Mouse (Mus musculus) embryo, embryonic 11 days (tissue): Measurements from ENCODE around the gene Ntrk3.
A peak's percentile ranks its signal among the peaks of the same experiment; 100 is the strongest.

Source experiments
- DNase-seq: peaks from one replicate; pipeline ENCODE4 v3.0.0-alpha.2; 2015

The Ntrk3 gene

DNA sequence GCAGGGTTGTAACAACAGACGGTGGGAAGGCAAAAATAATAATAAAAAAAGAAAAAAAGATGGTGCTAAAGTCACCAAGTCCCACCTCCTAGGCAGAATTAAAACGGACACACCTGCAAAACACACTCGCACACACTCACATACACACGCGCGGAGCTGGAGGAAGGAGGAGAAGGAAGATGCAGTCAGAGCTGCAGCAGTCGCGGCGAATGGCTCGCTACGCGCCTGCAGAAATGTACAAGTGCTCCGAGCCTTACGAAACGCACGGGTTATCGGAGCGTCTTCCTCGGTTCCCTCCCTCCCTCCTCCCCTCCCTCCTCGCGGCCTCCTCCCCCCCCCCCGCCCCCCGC lies 159.7 kb downstream of the Ntrk3 start:
- peak; percentile 68 for DNase-seq

DNA sequence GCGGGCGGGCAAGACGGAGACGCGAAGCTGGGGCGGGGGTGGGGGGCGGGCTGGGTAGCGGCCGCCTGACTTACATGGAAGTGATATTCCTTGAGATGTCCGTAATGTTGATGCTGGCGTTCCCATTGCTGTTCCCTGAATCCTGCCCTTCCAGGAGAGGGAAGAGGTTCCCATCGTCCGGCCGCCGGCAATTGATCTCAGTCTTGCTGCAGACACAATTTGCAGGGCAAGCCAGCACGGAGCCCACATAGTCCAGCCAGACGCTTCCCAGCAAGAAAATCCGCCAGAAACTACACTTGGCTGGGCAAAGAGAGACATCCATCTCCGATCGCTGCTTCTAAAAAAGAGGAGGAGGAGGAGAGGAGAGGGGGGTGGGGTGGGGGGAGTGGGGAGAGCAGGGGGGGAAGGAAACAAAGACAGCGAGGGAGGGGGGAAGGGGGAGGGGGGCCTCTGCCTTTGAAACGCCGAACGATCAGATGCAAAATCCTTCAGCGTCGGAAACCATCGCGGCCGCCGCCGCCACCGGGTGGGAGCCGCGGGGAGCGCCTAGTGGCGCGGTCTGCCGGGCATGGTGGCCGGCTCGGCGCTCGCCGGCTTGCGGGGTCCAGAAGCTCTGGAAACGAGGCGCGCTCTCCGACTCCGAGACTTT lies 160.2 kb downstream of the Ntrk3 start:
- DNase-seq = peak; percentile 68

DNA sequence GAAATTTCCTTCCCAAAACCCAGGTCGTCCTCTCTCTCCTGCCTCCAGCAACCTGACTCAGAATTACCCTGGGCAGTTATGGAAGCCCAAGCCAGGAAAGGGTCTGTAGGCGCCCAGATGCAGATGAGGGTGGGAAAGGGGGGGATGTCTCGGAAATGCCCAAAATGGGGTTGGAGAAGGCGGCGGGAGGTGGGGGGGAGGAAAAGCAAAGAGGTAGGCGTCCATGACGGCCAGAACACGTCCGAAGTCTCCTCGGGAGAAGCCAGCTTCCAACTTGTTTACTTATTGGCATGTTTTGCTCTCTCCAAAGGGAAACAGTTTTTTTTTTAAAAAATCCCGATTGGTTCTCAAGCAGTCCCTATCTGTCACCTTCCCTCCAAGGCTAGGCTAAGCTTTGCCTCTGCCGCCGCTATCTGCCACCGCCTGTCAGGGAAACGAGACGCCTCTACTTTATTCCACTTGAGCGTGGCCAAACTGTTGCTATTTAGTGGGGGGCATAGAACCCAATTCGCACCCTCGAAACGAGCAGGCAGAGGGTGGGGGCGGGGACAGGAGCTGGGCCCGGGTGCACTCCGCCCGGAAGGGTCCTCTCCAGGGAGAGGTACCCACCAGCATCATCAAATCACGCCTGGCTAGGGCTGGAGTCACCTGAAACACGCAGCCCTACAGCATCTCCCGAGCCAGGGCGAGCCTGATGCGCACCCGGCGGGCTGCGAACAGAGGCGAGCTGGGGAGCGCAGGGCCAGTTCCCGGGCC lies 160.9 kb downstream of the Ntrk3 start:
- peak; percentile 80 for DNase-seq

DNA sequence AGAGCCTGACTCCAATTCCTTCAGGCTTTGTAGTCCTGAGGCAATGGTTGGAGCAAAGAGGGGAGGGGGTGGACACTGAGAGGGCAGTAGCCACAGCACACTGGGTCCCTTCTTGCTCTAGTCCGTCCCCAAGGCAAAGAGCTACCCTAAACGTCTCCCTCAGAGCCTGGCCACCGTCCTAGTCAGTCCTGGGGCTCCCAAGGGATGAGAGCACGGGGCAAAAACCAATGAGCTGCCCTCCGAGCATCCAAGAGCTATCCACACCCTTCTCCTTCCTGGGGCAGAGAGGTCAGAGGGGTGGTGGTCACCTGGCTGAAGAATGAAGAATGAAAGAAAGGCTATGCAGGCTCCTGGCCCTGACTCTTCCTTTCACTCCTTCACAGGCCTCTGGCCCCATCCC lies 161.6 kb downstream of the Ntrk3 start:
- no peak for DNase-seq

DNA sequence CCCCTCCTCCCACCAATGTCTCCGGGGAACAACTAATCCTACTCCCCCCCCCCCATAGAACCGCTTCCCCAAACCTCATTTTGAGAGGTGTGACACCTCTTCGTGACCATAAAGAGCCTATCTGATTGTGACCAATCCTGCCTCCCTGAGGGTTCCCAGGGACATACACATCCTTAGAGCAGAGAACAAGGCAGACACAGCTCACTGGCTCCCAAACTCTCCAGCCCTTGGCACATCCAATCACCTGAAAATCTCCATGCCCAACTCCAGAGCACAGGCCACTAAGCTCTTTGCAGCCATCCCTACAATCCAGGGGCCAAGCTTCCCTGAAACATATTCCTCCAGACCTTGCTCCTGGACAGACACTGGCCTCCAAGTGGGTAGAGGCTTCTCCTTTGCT lies 162.3 kb downstream of the Ntrk3 start:
- no peak for DNase-seq

DNA sequence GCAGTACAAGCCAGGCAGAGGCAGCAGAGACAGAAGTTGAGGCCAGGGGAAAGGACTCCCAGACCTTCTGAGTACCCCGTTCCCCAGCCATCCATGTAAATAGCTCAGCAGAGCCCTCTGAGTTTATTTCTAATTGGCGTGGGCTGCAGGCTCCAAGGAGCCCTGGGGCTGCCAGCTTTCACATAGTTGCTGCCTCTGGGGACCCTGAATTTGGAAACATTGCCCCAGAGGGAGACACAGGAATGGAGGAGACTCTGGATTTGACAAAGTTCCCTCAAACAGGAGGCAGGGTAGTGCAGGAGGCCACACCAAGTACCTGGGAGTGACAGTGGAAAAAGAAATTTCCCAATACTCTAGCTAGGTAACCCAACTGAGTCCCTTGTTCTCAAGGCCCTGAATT lies 166.6 kb downstream of the Ntrk3 start:
- DNase-seq = no peak

DNA sequence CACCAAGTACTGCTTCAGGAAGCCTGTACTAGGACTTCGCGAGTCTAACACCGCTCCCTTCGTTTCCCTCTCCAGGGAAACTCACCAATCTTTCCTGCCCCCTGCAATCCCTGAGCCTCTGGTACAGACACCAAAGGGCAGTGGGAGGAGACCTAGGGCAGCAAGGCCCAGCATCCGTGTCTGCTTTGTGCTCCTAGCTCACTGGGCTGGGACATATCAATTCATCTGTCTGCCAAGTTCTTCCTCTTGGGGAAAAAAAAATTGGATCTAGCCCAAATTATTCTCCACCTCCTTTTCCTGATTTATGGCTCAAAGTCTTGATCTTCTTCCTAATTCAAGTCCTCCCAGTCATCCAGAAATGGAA lies 168.6 kb downstream of the Ntrk3 start:
- no peak for DNase-seq

DNA sequence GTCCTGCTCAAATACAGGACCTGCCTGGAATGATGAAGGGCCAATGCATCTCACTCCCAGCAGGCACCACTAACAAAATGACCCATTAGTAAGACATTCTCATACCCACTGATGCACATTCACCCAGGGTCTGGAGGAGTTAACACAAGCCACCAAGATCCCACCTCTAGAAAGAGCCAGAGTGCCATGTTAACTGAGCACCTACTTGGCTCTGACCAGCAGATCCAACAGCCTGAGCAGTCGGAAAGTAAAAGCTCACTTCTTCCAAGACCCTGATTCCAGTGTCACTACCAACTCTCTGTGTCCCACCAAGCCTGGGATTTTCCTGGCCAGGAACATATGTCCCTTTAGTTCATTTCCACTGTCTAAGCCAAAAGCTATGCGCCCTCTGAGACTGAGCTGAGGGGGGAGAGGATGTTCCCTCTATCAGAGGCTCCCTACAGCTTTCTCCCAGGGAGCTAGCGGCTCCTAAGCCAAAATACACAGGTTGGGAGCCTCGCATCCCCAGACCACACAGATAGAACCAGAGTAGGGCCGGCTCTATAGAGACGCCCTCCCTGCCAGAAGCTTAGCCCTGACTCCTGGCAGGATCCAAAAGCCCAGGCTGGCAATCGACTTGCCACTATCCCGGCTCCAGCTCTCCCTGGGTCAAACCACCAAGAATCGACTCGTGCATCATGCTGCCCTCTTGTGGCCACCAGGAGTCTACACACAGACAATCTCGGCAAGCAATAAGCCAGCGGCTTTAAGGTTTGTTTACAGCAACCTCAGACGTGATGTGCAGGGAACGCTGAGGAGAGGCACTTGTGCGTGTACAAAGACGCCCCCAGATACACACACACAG lies 169.2 kb downstream of the Ntrk3 start:
- DNase-seq = peak; percentile 87

DNA sequence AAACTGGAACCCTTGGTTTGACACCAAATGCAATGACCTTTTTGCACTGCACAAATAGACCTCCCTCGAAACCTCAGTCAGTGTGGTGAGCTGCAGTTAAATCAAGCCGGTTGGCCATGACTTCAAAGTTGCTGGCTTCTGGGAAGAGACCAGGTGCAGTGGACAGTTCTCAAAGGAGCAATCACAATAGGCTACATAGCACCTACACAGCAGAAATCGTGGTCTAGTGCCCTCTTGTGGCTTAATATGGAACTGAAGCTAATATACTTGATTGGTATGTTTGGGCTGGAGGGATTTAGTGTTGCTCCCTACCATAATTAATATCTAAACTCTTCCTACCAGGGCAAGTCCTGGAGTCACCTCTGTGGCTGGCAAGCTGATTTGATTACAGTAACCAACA lies 171.2 kb downstream of the Ntrk3 start:
- peak; percentile 49 for DNase-seq

DNA sequence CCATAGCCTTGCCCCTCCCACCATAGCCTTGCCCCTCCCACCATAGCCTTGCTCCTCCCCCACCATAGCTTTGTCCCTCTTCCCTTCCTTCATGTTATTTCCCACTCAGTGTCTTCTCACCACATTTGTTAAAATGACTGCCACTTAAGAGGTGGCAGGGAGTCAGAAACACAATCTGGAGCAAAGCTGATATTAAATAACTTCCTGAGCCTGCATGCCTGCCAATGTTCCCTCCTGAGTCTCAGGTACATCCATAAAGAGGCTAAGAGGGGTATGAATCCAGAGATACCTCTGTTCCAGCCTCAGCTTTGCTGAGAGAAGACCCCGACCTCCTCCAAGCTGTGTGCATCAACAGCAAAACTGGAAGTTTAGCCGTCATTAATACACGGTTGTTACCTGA lies 172.4 kb downstream of the Ntrk3 start:
- no peak for DNase-seq

DNA sequence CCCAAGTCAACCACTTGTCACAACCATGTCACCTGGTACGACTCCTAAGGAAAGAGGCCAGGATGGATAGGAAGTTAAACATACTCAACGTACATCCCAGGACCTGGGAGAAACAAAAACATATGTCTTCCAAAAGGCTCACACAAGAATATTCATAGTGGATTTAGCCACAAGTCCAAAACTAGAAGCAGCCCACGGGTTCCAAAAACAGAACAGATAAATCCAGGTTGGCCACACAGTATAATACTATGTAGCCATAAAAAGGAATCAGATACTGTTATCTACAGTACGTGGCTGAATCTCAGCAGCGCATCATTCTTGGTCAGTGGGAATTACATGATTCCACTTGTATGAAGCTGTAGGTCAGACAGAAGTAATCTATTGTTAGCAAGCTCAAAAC lies 179.3 kb downstream of the Ntrk3 start:
- no peak for DNase-seq

DNA sequence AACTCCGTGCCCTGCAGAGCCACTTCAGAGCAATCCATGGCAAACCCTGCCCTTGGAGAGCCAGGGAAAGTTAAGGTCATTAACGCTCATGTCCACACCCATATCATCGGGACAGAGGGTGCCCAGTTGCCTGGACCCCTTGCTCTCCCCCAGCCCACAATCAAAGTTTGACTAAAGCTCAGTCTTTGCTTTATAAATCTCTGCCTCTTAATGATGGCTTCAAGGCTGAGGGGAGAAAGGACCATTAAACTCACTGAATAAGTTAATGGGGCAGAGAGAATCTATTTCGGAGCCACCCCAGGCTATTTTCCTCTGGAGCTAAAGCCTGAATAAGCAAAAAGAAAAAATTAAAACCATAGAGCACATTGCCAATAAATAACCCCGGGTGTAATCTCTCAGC lies 182.3 kb downstream of the Ntrk3 start:
- DNase-seq = no peak

DNA sequence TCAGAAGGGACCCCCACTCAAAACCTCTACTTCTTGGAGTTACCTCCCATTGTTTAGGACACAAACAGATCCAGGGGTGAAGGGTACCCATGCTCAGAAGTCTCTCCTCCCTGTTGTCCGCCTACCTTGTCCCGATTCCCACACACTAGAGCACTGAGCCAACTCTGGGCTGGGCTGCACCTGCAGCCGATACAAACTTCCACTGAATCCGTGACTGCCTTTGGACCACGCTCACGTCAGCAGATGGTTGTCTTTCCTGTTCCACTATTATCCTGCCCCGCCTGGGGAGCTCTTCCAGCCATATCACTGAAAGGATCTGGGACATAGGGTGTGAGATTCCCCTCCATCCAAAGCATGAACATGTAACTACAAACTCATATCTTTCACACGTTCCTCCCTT lies 188.4 kb downstream of the Ntrk3 start:
- DNase-seq = no peak

DNA sequence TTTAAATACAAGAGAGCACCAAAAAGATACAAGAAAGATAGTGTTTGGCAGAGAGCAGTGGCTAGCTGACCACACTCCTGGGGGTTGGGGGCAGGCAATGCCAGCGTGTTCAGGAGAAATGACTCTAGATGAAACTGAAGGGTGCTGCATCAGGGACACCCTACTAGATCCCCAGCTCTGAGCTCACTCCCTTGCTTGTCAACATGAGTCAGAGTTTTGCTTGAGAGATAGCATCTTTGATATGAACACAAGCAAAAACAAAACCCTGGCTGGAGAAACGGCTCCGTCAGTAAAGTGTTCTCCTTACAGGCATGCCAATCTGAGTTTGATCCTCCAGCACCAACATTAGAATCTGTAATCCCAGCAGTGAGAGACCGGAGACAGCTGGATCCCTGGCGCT lies 189.1 kb downstream of the Ntrk3 start:
- no peak for DNase-seq

DNA sequence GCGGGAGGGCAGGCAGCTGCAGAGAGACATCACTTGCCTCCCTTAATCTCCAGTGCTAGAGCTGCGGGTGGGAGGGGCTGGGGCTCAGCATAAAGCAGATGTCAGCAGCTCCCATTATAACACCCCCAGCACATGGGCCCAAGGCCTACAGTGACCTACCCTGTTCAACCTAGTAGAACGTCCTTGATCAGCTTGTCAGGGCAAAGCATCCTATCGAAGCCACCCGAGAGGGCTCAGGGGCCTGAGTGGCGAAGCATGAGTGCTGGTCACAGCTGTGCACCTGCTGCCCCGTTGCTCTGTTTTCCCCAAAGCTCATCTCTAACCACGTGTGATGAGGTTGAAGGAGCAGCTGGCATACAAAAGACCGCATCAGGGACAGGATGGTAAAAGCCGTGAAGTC lies 191.3 kb downstream of the Ntrk3 start:
- DNase-seq = no peak

DNA sequence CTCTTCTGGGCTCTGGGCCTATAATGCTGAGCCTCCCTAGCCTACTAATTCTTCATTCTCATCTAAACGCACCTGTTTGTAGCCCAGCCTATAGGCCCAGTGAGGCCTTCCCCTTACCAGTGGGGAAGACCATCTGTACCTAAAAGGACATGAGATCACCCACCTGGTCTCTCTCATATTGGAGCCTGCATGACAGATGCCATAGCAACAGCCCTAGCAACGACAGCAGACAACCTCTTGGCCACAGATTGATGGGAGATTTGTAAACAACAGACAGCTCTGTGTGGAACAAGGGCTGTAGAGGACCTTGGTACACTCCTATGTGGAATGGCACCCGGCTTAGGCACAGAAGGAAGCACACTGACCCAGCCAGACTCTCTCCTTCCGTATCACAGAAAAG lies 195.3 kb downstream of the Ntrk3 start:
- DNase-seq = no peak

DNA sequence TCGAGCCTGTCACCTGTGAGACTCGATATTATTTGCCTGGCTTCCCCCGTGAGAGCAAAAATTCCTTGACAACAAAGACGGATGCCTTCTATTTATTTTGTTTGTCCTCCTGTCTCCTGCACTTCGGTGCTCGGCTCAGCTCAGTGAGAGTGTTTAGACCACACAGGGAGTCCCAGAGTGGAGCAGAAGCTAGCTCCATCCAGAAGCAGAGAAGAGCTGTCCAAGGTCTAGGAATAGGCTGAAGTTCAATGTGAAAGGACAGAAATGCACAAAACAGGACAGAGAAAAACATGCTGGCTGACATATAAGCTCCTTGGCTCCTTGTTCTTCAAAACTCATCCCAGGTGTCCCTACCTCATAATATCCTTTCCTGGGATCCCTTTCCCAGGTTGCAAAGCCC lies 207.5 kb downstream of the Ntrk3 start:
- DNase-seq = peak; percentile 38

DNA sequence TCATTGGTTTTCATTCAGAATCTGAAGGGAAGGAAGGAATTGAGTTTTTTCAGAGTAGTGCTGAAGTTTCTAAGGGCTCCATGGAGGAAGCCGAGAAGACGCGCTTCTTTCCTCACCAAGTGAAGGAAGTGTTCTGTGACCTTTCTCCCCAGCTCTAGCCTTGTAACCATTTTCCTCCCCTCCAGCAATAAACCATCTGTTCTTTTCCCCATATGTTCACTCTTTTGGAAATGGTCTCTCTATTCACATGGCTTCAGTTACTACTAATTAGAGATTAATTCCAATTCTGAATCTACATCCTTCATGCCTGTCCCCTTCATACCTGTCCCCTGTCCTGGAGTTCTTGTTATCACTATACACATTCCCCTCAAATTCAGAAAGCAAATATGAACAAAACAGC lies 209.8 kb downstream of the Ntrk3 start:
- no peak for DNase-seq

DNA sequence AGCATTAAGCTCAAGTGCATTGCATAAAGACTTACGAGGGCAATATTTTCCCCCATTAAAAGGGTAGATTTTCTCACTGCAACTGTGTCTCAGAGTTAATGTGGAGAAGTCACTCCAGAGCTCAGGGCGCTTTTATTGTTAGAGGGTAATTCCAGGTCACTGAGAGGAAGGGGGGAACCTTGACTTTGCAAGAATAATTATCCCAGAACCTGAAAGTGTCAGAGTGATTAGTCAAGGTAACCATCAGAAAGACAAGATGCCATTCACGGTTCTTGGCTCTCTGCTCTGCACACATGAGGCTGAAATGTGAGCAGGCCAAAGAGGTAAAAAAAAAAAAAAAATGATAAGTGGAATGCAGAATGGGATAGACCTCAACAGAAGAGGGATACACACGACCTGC lies 210.2 kb downstream of the Ntrk3 start:
- DNase-seq = no peak

DNA sequence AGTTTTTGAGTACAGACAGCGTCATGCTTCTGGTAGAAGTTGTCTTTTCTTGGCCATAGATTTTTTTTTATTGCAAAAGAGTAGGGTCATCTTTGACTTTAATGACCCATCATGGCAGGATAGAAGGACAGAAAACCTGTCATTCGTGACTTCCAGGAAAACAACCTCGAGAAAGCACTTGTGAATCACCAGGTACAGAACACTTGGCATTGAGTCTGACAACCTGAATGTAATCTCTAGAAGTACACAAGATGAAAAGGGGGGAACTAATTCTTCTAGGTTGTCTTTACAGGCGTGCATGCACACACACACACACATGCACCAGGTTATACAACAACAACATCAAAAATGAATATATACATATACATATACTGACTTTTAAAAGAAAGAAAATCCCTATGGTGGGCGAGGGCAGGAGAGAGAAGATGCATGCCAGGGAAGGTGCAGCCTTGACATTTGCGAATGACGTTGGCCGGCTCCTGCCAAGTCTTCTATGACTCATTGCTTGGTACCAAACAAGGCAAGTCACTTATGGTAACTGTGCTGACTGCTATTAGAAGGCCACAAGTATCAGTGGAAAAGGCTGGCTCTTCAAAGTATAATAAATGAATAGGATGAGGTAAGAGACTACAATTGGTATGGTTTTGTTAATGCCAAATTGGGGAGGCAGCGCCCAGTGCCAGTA lies 217.4 kb downstream of the Ntrk3 start:
- no peak for DNase-seq

DNA sequence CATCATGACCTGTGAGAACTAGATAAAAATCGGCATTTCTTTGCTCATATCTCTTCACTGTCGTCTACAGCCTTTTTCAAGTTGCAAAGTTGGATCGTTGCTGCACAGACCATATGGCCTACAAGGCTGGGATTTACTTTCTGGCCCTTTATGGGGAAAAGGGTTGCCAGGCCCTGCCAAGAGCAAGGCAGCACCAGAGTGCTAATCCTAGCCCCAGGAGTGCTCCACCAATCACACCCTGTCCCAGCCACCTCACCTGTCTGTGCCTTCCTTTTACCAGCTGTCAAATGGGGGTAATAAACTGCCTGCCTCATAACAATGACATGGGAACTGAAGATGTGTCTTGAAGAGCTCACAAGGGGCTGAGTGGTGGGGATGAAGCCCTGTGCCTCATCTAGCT lies 218.1 kb downstream of the Ntrk3 start:
- DNase-seq = no peak

DNA sequence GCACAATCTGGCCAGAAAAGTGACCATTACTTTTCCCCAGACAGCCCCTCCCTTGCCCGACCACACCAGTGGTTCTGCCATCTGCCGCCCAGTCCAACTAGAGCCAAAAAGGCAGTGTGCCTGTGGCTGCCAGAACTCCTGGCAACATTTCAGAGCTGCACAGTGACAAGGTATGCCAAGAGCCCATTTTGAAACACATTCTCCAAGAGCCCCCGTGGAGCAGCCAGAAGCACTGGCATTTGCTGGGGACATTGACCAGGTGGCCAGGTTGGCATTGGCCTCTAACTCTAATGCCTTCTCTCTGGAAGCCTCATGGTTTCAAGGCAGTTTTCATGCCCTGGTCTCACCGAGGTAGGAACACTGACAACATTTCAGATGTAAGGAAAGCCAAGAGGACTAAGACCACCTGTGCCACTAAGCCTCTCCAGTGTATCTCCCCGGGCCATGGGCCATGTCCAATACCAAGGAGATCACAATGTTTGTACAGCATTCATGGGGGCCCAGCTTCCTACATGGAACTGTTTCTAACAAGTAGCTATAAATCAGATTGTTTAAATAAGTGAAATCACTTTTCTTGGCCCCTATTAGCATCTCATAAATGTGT lies 218.9 kb downstream of the Ntrk3 start:
- DNase-seq = no peak

DNA sequence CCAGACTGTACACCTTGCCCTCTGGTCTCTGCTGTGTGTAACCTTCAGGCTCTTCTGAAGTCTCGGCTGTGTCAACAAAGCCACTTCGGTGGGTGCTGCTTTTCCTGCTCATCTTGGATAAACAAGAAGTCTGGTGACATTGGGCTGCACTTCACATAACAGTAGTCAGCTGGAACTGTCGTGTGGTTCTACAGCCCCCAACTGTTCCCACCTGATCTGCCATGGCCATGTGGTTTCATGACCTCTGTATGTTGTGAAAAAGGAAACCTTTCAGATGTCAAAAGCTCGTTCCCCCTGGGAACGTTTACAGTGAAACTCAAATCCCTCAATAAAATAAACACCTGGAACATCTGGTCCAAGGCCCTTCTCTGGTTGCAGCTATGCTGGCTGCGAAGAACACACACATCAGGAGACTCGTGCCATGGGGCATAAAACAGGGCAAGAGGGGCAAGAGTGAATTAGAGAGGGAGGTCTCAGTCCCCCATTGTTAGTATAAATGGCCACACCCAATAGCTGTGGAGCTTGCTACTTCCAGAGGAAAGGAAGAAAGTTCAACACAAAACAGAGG lies 222.7 kb downstream of the Ntrk3 start:
- peak; percentile 43 for DNase-seq
